Mouse (Mus musculus): ENCODE results near the gene Slamf8. TPM values are rescaled to one million over a fixed set of nuclear protein-coding genes. Genes with fewer than 3 reads are reported as not detected.

Gene Slamf8
- total and polyA plus RNA-seq, 2 experiments: 1.2 to 1.7 TPM

DNA sequence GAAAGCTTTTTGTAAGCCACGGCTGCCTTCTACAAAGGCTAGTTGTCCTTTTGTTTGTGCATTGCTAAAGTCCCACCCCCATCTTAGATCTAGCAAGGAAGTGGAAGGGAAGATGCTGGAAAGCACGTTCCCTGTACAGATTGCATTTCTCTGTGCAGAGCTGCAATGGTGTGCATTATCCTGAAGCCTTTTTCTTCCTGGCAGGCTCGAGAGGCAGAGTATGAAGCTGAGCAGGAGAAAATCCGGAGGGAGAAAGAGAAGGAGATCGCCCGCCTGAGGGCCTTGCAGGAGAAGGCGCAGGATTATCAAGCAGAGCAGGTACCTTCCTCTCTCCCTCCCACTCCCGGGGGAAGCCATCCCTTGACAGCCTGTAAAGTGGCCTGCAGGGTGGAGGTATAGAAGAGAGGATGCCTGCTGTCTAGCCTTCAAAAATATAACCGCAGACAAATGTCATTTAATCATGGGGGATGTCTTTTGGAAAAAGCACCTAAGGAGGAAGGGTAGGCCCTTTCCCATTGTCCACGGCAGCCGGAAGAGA, 50.0 kb downstream of the Slamf8 start:
- Histone ChIP-seq H3K9ac (ENCODE audit: low read depth, low read length) (no peak overlapping the region), H3K4me3 (ENCODE audit: insufficient read depth, low read depth, low read length) (no peak overlapping the region), H3K36me3 (ENCODE audit: control insufficient read depth, insufficient read depth, low read length) (no peaks in the 10 kb centered on the region), H3K27ac (replicated peaks; ENCODE audit: insufficient read depth, low read depth, low read length) (no peak overlapping the region), H3K27me3 (ENCODE audit: control insufficient read depth, insufficient read depth, low read length) (no peaks in the 10 kb centered on the region), H3K79me2 (ENCODE audit: control insufficient read depth, insufficient read depth, low read length) (no peaks in the 10 kb centered on the region), H3K4me1 (ENCODE audit: control insufficient read depth, insufficient read depth, low read length) (no peaks in the 10 kb centered on the region)
- DNase-seq (ENCODE audit: extremely low read depth, low read depth, low spot score): no peak
- no peak for TF ChIP-seq CTCF (IDR thresholded peaks at IDR 0.05; ENCODE audit: low read depth, low read length)
- WGBS: 62% methylated on average over 11 of the region's 11 CpGs

- no peak overlapping the region for H3K4me3 ChIP-seq (ENCODE audit: insufficient read depth, low read depth, low read length)
- H3K9ac ChIP-seq (ENCODE audit: low read depth, low read length): no peak overlapping the region
- H3K27me3 ChIP-seq (ENCODE audit: control insufficient read depth, insufficient read depth, low read length): no peaks in the 10 kb centered on the region
- no peaks in the 10 kb centered on the region for H3K79me2 ChIP-seq (ENCODE audit: control insufficient read depth, insufficient read depth, low read length)
- no peaks in the 10 kb centered on the region for H3K36me3 ChIP-seq (ENCODE audit: control insufficient read depth, insufficient read depth, low read length)
- DNase-seq (ENCODE audit: extremely low read depth, low read depth, low spot score): no peak
- H3K27ac ChIP-seq (replicated peaks; ENCODE audit: insufficient read depth, low read depth, low read length): no peak overlapping the region
- no peak for TF ChIP-seq CTCF (IDR thresholded peaks at IDR 0.05; ENCODE audit: low read depth, low read length)
- TF ChIP-seq POLR2A (IDR thresholded peaks at IDR 0.05; ENCODE audit: extremely low read depth, insufficient read depth, low read length): no peak
- WGBS: 66% methylated on average over 6 of the region's 6 CpGs
- no peaks in the 10 kb centered on the region for H3K4me1 ChIP-seq (ENCODE audit: control insufficient read depth, insufficient read depth, low read length)
These were observed 50.5 kb downstream of the Slamf8 start for GRCm38 (mm10) chr1:172539827-172540226.

DNA sequence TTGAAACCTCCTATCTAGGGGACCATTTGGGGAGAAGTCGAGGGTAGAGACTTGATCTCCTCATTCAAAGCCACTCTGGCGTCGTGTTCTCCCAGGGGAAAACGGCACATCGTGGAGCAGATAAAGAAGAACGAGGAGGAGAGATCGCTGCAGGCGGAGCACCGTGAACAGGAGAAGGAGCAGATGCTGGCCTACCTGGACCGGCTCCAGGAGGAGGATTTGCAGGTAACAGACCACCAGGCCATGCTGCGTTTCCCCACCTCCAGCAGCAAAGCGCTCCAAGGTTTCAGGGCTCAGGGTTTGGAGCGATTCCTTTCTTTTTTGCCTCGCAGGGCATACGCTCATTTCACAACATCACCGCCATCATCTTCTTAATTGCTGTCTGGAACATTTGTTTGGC, 55.3 kb downstream of the Slamf8 start:
- Histone ChIP-seq H3K4me1 (ENCODE audit: control insufficient read depth, insufficient read depth, low read length) (no peaks in the 10 kb centered on the region), H3K27me3 (ENCODE audit: control insufficient read depth, insufficient read depth, low read length) (0 out of 2 replicates have a peak, but pooled peaks cover 4% of the 10 kb centered on the region), H3K9ac (ENCODE audit: low read depth, low read length) (no peak overlapping the region), H3K27ac (replicated peaks; ENCODE audit: insufficient read depth, low read depth, low read length) (no peak overlapping the region), H3K36me3 (ENCODE audit: control insufficient read depth, insufficient read depth, low read length) (no peaks in the 10 kb centered on the region), H3K4me3 (ENCODE audit: insufficient read depth, low read depth, low read length) (no peak overlapping the region), H3K79me2 (ENCODE audit: control insufficient read depth, insufficient read depth, low read length) (no peaks in the 10 kb centered on the region)
- no peak for DNase-seq (ENCODE audit: extremely low read depth, low read depth, low spot score)
- TF ChIP-seq CTCF (IDR thresholded peaks at IDR 0.05; ENCODE audit: low read depth, low read length) (no peak), POLR2A (IDR thresholded peaks at IDR 0.05; ENCODE audit: extremely low read depth, insufficient read depth, low read length) (no peak)
- WGBS: 83% methylated on average over 16 of the region's 16 CpGs

DNA sequence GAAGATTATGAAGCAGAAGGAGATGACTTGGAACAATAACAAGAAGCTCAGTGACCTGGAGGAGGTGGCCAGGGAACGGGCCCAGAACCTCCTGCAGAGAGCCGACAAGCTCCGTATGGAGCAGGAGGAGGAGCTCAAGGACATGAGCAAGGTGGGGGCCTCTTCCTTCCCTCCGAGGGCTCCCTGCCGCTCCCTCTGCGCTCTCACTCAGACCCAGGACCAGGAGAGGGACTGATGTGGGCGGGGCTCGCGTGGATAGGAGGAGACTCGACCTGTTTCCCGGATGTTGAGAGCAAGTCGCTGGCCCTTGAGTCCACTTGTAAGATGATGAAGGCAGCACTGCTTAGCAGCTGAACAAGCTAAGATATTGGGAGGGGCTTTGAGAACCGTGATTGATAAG, 57.8 kb downstream of the Slamf8 start:
- H3K27ac ChIP-seq (replicated peaks; ENCODE audit: insufficient read depth, low read depth, low read length): no peak overlapping the region
- no peaks in the 10 kb centered on the region for H3K36me3 ChIP-seq (ENCODE audit: control insufficient read depth, insufficient read depth, low read length)
- no peaks in the 10 kb centered on the region for H3K79me2 ChIP-seq (ENCODE audit: control insufficient read depth, insufficient read depth, low read length)
- 0 out of 2 replicates have a peak, but pooled peaks cover 4% of the 10 kb centered on the region for H3K27me3 ChIP-seq (ENCODE audit: control insufficient read depth, insufficient read depth, low read length)
- 6% methylated on average over 13 of the region's 13 CpGs for WGBS
- H3K4me3 ChIP-seq (ENCODE audit: insufficient read depth, low read depth, low read length): no peak overlapping the region; the same call in 1 of the 2 replicates
- no peak for TF ChIP-seq CTCF (IDR thresholded peaks at IDR 0.05; ENCODE audit: low read depth, low read length)
- no peak for TF ChIP-seq POLR2A (IDR thresholded peaks at IDR 0.05; ENCODE audit: extremely low read depth, insufficient read depth, low read length)
- H3K9ac ChIP-seq (ENCODE audit: low read depth, low read length): no peak overlapping the region
- H3K4me1 ChIP-seq (ENCODE audit: control insufficient read depth, insufficient read depth, low read length): 0 out of 2 replicates have a peak, but pooled peaks cover under 1% of the 10 kb centered on the region
- DNase-seq (ENCODE audit: extremely low read depth, low read depth, low spot score): no peak

Other genes with a start within 250 kb of the Slamf8 start
- gene Kcnj10, start 249.4 kb downstream of the Slamf8 start, total RNA-seq (2014; rRNA removed): 0.37 and 0.47 TPM in 2 replicates
- 0.34 and 0.39 TPM in 2 replicates for gene Kcnj10, start 249.4 kb downstream of the Slamf8 start, polyA plus RNA-seq (2012; rRNA removed)
- 3.6 and 3.7 TPM in 2 replicates for gene Pigm, start 214.0 kb downstream of the Slamf8 start, total RNA-seq (2014; rRNA removed)
- 2.9 and 4.4 TPM in 2 replicates for gene Pigm, start 214.0 kb downstream of the Slamf8 start, polyA plus RNA-seq (2012; rRNA removed)
- gene Slamf9, start 115.2 kb downstream of the Slamf8 start, total RNA-seq (2014; rRNA removed): 0.87 and 0.92 TPM in 2 replicates
- gene Slamf9, start 115.2 kb downstream of the Slamf8 start, polyA plus RNA-seq (2012; rRNA removed): 0.17 and 0.53 TPM in 2 replicates
- gene Igsf9, start 108.8 kb downstream of the Slamf8 start, total RNA-seq (2014; rRNA removed): 0.27 and 0.28 TPM in 2 replicates
- gene Igsf9, start 108.8 kb downstream of the Slamf8 start, polyA plus RNA-seq (2012; rRNA removed): 0.55 and 0.80 TPM in 2 replicates
- gene Tagln2, start 90.5 kb downstream of the Slamf8 start, total RNA-seq (2014; rRNA removed): 14.9 and 18.7 TPM in 2 replicates
- 22.3 and 25.6 TPM in 2 replicates for gene Tagln2, start 90.5 kb downstream of the Slamf8 start, polyA plus RNA-seq (2012; rRNA removed)
- 0.09 and 0.13 TPM in 2 replicates for gene Cfap45, start 69.8 kb downstream of the Slamf8 start, total RNA-seq (2014; rRNA removed)
- 0.39 TPM in 1 of 2 replicates, not detected in the other for gene Cfap45, start 69.8 kb downstream of the Slamf8 start, polyA plus RNA-seq (2012; rRNA removed)
- gene Vsig8, start 34.6 kb downstream of the Slamf8 start, total RNA-seq (2014; rRNA removed): 0.07 TPM in 1 of 2 replicates, not detected in the other
- gene Vsig8, start 34.6 kb downstream of the Slamf8 start, polyA plus RNA-seq (2012; rRNA removed): not detected in 2 replicates
- not detected in 2 replicates for gene Fcrl6, start 12.0 kb upstream of the Slamf8 start, total RNA-seq (2014; rRNA removed)
- gene Fcrl6, start 12.0 kb upstream of the Slamf8 start, polyA plus RNA-seq (2012; rRNA removed): not detected in 2 replicates
- 3.5 and 5.6 TPM in 2 replicates for gene Dusp23, start 42.4 kb upstream of the Slamf8 start, total RNA-seq (2014; rRNA removed)
- 30.9 and 44.1 TPM in 2 replicates for gene Dusp23, start 42.4 kb upstream of the Slamf8 start, polyA plus RNA-seq (2012; rRNA removed)
- gene Crp, start 107.5 kb upstream of the Slamf8 start, total RNA-seq (2014; rRNA removed): 470 and 497 TPM in 2 replicates
- 279 and 317 TPM in 2 replicates for gene Crp, start 107.5 kb upstream of the Slamf8 start, polyA plus RNA-seq (2012; rRNA removed)

Measured in liver, adult 2 months (tissue).